Mouse (Mus musculus): ENCODE measurements at regions not wholly inside any gene's neighbourhood (a gene's known extent, or its start where the extent isn't known, plus 50 kb on each side); places are given as distances from the start of the nearest gene placed in this dataset.

DNA sequence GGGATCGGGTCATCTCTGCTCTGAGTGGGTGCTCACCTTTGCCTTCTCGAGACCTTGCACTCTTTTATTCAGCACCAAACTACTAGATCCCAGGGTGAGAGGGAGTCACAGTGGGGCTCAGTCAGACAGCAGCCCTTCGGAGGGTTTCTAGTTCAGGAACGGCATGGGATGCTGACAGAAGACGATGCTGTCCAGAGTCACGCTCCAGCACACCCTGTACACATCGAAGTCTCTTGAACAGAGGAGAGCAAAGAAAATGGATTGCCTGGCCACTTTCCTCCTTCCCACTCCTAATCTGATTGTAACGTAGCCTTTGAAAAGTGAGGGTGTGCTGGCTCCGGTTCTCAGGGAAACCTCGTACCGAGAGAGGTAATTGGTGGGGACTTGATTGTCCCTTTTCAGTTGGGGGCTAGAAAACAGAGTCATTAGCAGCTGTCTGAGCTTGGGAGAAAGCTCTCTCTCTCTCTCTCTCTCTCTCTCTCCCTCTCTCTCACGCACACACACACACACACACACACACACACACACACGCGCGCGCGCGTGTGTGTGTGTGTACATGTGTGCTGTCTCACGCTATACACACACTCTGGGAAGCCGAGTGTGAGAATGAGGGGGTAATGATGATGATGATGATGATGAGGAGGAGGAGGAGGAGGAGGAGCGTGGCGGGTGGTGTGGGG is 61.9 kb upstream of the Unc5b start:
- DNase-seq = no peak

DNA sequence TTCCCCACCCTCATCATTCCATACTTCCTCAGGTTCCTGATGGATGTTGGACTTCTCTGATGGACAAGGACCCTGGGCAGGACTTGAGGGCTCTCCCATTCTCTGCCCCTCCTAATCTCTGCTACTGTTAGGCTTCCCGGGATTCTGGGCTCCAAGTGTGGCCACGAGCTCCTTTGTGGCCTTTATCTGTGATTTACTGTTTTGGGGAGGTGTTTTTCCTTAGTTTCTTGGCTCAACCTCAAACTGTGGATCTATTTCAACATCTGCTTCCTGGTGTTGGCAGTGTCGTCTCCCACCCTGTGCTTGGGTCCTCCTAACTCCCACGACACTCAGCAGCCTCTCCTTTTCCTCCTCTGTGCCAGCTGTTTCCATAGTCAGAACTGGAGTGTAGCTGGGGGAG is 61.3 kb upstream of the Unc5b start:
- intact Hi-C loops (cut with DNase I; ENCODE audit: low total_unique reads) = no loop called here
- DNase-seq = no peak

More for the DNA sequence above, 61.9 kb upstream of the Unc5b start:
- intact Hi-C loops (cut with DNase I; ENCODE audit: low total_unique reads) = no loop called here

DNA sequence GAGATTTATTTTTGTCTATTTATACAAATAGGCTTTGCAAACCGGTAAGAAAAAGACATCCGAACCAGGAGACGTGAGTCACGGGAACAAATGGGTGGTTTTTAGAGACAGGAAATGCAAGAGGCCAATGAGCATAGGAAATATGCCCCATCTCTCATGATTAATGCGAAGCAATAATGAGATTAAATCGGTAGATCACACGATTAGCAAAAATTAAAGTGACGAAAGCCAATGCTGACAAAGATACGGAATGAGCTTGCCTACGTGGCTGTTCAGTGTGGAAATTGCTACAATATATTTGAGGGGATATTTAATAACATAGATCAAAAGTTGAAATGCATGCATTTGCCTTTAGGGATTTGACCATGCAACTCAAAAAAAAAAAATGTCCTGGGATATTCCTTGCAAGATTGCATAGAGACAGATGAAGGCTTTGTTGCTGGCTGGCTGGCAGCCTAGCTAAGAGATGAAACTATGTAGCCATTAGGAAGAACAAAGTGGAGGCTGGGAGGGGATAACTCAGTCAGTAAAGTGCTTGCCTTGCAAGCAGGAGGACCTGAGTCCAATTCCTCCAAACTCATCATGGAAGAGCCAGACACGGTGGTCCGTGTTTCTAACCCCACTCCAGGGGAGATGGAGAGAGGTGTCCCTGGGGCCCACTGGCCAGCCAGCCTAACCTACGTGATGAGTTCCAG is 60.2 kb upstream of the Unc5b start:
- intact Hi-C loops (cut with DNase I; ENCODE audit: low total_unique reads) = no loop called here
- DNase-seq = no peak

DNA sequence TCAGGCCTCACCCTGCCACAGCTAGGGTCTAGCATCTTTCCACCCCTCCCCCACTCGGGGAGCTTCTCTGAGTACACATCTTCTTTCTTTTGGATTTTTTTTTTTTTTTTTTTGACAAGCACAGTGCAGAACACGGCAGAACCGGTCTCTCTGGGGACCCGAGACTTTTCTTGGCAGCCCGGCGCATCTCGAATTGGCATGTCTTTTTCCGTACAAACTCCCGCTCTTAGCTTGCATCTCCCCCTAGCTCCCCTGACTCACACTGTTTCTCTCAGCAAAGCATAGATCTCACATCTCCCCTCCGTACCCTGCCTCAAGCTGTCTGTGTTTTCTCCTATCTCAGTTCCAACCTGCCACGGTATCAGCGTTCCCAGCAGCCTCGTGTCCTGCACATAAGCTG is 58.4 kb upstream of the Unc5b start:
- intact Hi-C loops (cut with DNase I; ENCODE audit: low total_unique reads) = no loop called here

DNA sequence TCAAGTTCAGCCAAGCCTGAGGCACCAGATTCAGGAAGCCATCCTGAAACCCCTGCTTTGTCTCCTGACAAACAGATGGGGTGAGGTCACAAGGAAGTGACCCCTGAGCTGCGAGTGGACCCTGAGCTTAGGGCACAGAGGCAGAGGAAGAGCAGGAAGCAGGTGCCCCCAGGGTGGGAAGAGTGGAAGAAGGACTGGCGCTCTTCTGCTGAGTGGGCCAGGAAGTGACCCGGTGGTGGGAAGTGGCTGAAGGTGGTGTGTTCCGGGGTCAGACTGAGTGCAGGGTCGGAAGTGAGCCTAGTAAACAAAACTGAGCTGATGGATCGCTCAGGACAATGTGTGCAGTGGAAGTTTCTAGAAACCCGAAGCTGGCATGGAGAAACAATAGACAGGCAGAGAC is 57.2 kb upstream of the Unc5b start:
- intact Hi-C loops (cut with DNase I; ENCODE audit: low total_unique reads) = no loop called here
- no peak for DNase-seq

More for the DNA sequence above, 58.4 kb upstream of the Unc5b start:
- DNase-seq = no peak

DNA sequence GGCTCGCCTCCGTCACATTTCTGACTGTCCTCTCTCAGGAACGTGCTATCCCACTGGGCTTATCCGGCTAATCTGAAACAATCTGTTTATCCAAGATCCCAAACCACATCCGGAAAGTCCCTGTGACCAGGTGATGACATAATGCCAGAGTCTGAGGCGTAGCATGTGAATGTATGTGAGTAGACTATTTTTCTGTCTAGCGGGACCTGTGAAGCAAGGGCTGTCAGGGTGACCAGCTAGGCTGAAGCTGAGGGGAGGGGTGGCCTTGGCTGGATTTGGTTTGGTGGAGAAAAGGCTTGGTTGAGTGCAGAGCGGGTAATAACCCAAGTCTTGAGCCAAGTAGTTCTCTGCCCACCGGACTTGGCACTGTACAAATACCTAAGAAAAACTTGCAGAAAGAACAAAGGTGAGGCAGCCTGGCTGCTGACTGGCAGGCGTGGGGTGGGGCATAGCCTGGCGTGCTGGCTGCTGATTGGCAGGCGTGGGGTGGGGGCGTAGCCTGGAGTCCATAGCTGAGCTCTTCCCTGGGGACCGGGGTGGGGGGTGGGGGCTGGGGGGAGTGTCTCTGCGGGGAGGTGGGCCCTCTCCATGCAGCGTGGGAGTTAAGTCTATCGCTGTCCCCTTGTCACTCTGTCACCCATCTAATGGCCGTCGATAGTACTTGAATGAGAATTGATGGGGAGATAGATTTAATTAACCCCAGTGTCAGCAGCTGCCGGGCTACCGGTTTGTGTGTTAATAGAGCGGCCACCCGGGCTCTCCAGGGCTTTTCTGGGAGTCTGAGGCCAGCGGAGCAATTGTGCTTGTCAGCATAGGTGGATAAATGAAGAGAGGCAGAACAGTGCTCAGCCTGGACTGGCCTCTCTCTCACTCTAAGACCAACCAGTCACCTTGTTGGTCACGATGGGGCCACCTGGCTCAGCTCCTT is 54.2 kb upstream of the Unc5b start:
- DNase-seq = no peak
- intact Hi-C loops (cut with DNase I; ENCODE audit: low total_unique reads) = no loop called here

DNA sequence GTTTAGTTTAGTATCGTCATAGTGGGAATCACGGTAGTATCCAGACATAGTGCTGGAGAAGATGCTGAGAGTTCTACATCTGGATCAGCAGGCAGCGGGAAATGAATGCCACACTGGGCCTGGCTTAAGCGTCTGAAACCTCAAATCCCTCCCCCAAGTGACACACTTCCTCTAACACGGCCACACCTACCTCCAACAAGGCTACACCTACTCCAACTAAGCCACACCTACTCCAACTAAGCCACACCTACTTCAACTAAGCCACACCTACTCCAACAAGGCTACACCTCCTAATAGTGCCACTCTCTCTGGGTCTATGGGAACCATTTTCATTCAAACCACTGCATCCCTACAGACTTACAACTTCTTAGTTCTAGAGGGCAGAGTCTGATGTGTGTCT is 53.4 kb upstream of the Unc5b start:
- intact Hi-C loops (cut with DNase I; ENCODE audit: low total_unique reads) = no loop called here
- DNase-seq = no peak

Small RNA genes in the stretch of these regions (microRNA-seq; reads per million reads assigned to microRNA genes)
- gene Mir466j (0 reads per million in 2 experiments), gene Mir6408 (0 reads per million in 2 experiments)
